Mouse (Mus musculus) spleen, adult 2 months (tissue): ENCODE measurements around the gene Tmem150a. TPM values are rescaled to one million over a fixed set of nuclear protein-coding genes. Genes with fewer than 3 reads are reported as not detected.

Experiments
- DNase-seq, 2 experiments: peaks; one replicate each; pipeline versions ENCODE4 v3.0.0 to v3.0.0-alpha.2; 2012 to 2021; ENCODE audit warnings: low spot score in 2 of 2, low read depth in 1 of 2
- H3K27ac ChIP-seq: fragments of 200-500 bp; 2 replicates; pipeline ENCODE4 v1.5.1; 2012; ENCODE audit warnings: low read length, inconsistent platforms; ENCODE audit not compliant: insufficient read depth
- H3K27me3 ChIP-seq: fragments of 200-500 bp; 2 replicates; pipeline ENCODE4 v1.6.1; 2012; ENCODE audit warnings: mild to moderate bottlenecking, moderate library complexity, low read length, inconsistent platforms; ENCODE audit not compliant: control insufficient read depth, insufficient read depth
- H3K36me3 ChIP-seq: fragments of 200-500 bp; 2 replicates; pipeline ENCODE4 v1.6.1; 2012; ENCODE audit warnings: mild to moderate bottlenecking, low read length, inconsistent platforms; ENCODE audit not compliant: control insufficient read depth, insufficient read depth
- H3K4me1 ChIP-seq: fragments of 200-500 bp; 2 replicates; pipeline ENCODE4 v1.6.1; 2011; ENCODE audit warnings: inconsistent platforms; ENCODE audit not compliant: control insufficient read depth, insufficient read depth, insufficient read length
- H3K4me3 ChIP-seq: fragments of 200-500 bp; 2 replicates; pipeline ENCODE4 v1.5.1; 2011; ENCODE audit warnings: mild to moderate bottlenecking, inconsistent platforms; ENCODE audit not compliant: insufficient read depth, insufficient read length; ENCODE audit errors: extremely low read depth
- CTCF ChIP-seq: fragments of 200-500 bp; IDR thresholded peaks from 2 replicates; pipeline ENCODE4 v1.5.1; 2011; ENCODE audit warnings: mild to moderate bottlenecking, inconsistent platforms; ENCODE audit not compliant: insufficient read depth, insufficient read length, insufficient replicate concordance; ENCODE audit errors: extremely low read depth
- POLR2A ChIP-seq: fragments of 200-500 bp; IDR thresholded peaks from 2 replicates; pipeline ENCODE4 v1.6.1; 2011; ENCODE audit warnings: low read depth, low read length, inconsistent platforms
- WGBS: fragments of 180-500 bp; shearing (Covaris S2); methylation state at CpG from one replicate; pipeline ENCODE4 v1.1.7; 2018; 5-methylcytosine and 5-hydroxymethylcytosine counted together
- polyA plus RNA-seq: library from polyadenylated mRNA; depleted of rRNA; stranded (reverse); fragments of >200 nt; gene quantifications from 2 replicates; pipeline ENCODE4 v1.2.3, GENCODE M21; 2012; rRNA removed

The Tmem150a gene
- polyA plus RNA-seq = 21.7 and 24.6 TPM in 2 replicates

- TF ChIP-seq POLR2A (no peak), CTCF (peak; percentile 5; the same call in 1 of the 2 replicates)
- peaks cover 16% of the 10 kb centered on the region for H3K36me3 ChIP-seq
- WGBS = under 1% methylated on average over 69 of the region's 71 CpGs
- peak; percentile 15 to 61 for DNase-seq
- H3K27ac ChIP-seq = peak within 1 kb of the TSS; percentile 36
- H3K4me3 ChIP-seq = peak within 1 kb of the TSS; percentile 65
- H3K4me1 ChIP-seq = peaks cover 7% of the 10 kb centered on the region; the same call in 1 of the 2 replicates
- peaks cover 3% of the 10 kb centered on the region; the same call in 1 of the 2 replicates for H3K27me3 ChIP-seq
These were observed at the start of gene Tmem150a for GRCm38 (mm10) chr6:72355066-72355911. Gene Tmem150a, plus strand, starts transcription at chr6:72355447.

GRCm38 (mm10) chr6:72312198-72312597, 43.0 kb upstream of the Tmem150a start:
- no peaks in the 10 kb centered on the region for H3K27me3 ChIP-seq
- 95% methylated on average over 3 of the region's 3 CpGs for WGBS
- no peak overlapping the region for H3K27ac ChIP-seq
- peaks cover 2% of the 10 kb centered on the region for H3K36me3 ChIP-seq
- no peaks in the 10 kb centered on the region for H3K4me1 ChIP-seq
- no peak for TF ChIP-seq POLR2A
- no peak for TF ChIP-seq CTCF
- no peak for DNase-seq
- H3K4me3 ChIP-seq = no peak overlapping the region

DNA sequence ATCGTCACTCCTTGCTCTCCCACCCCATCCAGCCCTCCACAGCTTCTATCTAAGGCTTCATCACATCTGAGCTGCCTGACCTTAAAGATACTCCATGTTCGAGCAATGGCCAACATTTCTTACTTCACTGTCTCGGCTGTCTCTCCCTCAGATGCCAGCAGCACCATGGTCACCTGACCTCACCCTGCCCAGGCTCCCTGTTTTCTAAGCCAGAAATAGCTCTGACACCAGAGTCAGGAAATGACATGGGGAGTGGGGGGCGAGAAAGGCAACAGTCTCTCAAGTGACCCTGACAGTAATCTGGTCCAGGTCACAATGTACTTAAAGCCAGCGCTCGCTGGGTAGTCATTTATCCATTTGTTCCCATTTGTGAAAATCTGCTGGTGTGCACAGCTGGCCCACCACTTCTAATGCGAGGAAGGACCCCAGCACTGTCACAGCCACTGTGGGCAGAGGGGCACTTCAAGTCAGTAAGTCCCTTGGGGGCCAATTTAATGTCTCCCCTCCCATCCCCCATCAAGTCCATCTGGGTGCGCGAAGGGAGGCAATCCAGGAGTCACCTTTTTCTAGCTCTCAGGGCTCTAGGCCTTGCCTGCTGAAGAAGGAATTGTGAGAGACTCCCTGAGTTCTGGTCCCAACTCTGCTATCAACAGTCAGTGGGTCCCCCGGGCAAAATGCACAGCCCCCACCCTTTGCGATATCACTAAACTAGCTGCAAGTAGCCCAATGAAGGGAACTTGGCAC, 42.0 kb upstream of the Tmem150a start:
- Histone ChIP-seq H3K4me3 (no peak overlapping the region), H3K4me1 (no peaks in the 10 kb centered on the region), H3K27me3 (no peaks in the 10 kb centered on the region), H3K36me3 (peaks cover 8% of the 10 kb centered on the region), H3K27ac (no peak overlapping the region)
- TF ChIP-seq CTCF (no peak), POLR2A (no peak)
- WGBS = 83% methylated on average over 11 of the region's 11 CpGs
- no peak for DNase-seq

DNA sequence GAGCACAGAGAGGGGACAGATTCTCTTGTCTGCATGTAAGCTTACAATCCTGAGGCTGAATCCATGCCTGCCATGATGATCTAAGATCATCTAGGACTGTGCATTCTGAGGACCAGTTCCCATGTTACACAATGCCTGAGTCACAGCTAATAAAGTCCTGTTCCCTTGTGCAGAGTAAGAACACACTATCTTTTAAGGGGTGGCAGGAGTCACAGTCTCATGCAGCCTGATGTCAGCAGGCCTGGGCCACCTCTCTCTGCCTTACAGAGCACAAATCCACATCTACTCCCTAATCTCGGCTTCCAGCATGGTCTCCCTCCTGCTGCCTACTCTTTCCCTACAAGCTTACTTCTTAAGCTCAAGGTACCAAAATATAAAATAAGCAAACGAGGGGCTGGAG, 39.9 kb upstream of the Tmem150a start:
- H3K4me1 ChIP-seq = no peaks in the 10 kb centered on the region
- 93% methylated on average over 2 of the region's 2 CpGs for WGBS
- H3K27me3 ChIP-seq = no peaks in the 10 kb centered on the region
- no peak for DNase-seq
- peaks cover 18% of the 10 kb centered on the region for H3K36me3 ChIP-seq
- H3K27ac ChIP-seq = no peak overlapping the region
- no peak overlapping the region for H3K4me3 ChIP-seq
- no peak for TF ChIP-seq CTCF
- TF ChIP-seq POLR2A = no peak

GRCm38 (mm10) chr6:72316044-72316443, 39.2 kb upstream of the Tmem150a start:
- no peaks in the 10 kb centered on the region for H3K27me3 ChIP-seq
- peaks cover 24% of the 10 kb centered on the region for H3K36me3 ChIP-seq
- no peak for DNase-seq
- H3K27ac ChIP-seq = no peak overlapping the region
- TF ChIP-seq POLR2A (no peak), CTCF (no peak)
- H3K4me3 ChIP-seq = no peak overlapping the region
- H3K4me1 ChIP-seq = no peaks in the 10 kb centered on the region
- WGBS = 88% methylated on average over 1 of the region's 1 CpGs

- no peak for DNase-seq
- H3K36me3 ChIP-seq = peaks cover 41% of the 10 kb centered on the region
- no peaks in the 10 kb centered on the region for H3K4me1 ChIP-seq
- H3K27me3 ChIP-seq = no peaks in the 10 kb centered on the region
- TF ChIP-seq POLR2A (no peak), CTCF (no peak)
- 76% methylated on average over 5 of the region's 5 CpGs for WGBS
- no peak overlapping the region for H3K4me3 ChIP-seq
- H3K27ac ChIP-seq = no peak overlapping the region
These were observed 36.8 kb upstream of the Tmem150a start for GRCm38 (mm10) chr6:72318440-72318839.
